Comparison of ENCODE assay signal across 8 mouse cellular contexts in the genomic region with DNA sequence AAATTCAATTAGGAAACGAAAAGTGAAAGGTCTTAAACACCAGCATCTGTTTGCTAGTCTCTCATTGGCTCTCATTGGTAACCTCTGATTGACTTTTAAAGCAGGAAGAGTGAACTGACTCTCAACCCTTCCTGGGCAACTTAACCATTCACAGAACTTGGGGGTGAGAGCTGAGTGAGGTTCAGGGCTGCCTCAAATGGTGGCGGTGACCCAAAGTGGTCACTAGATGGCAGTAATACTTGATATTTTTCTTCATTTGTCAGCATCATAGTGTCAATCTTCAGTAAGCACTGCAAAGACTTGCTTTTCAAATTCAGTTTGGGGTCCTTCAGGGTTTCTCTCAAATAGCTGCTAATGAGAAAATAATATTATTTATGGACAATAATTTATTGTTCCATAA.
A peak's percentile ranks its signal among the peaks of the same experiment; 100 is the strongest.
DNase-seq lines count a peak whose midpoint lies in the region; ATAC-seq and TF ChIP-seq lines count a peak whose summit lies in the region.
"Not testable (repeated sequence)": the region's sequence is repeated elsewhere in the genome, so short reads cannot be mapped to it uniquely, and the experiment has no call there.

No protein-coding gene starts in this region.

- peak; percentile 87 for ATAC-seq in CD4-positive, CD25-positive, alpha-beta regulatory T cell, adult 4 months
- peak; percentile 60; the same call in 1 of the 2 replicates for ATAC-seq in erythroblast, adult 5-6 weeks (replicated peaks; ENCODE audit: low FRiP score, poor library complexity, severe bottlenecking)
- not testable (repeated sequence) for ATAC-seq in limb, embryonic 11.5 days (ENCODE audit: insufficient number of reproducible peaks, low FRiP score, low TSS enrichment, low read depth)

- 13% methylated on average over 2 of the region's 2 CpGs for WGBS in bone marrow, adult 2 months
- WGBS in limb, embryonic 11.5 days: 30% methylated on average over 2 of the region's 2 CpGs

- not testable (repeated sequence) for H3K4me1 ChIP-seq in bone marrow, adult 2 months (ENCODE audit: control insufficient read depth, insufficient read depth, low read length); limb, embryonic 11.5 days (ENCODE audit: control insufficient read depth, insufficient read depth, low read length)

- H3K4me2 ChIP-seq in limb, embryonic 11.5 days (ENCODE audit: low read depth, severe bottlenecking): not testable (repeated sequence)

- not testable (repeated sequence) for H3K27ac ChIP-seq in bone marrow, adult 2 months (ENCODE audit: control insufficient read depth, insufficient read depth, low read depth, low read length, poor library complexity); limb, embryonic 11.5 days (replicated peaks; ENCODE audit: low read depth, low read length)

- not testable (repeated sequence) for H3K9me3 ChIP-seq in limb, embryonic 11.5 days (ENCODE audit: control insufficient read depth, low read length)

- not testable (repeated sequence) for H3K4me3 ChIP-seq in bone marrow, adult 2 months (replicated peaks; ENCODE audit: control insufficient read depth, low read depth, low read length); limb, embryonic 11.5 days (ENCODE audit: low read depth, low read length)

- not testable (repeated sequence) for H3K27me3 ChIP-seq in limb, embryonic 11.5 days (ENCODE audit: control insufficient read depth, insufficient read depth, low read length)

- not testable (repeated sequence) for H3K9ac ChIP-seq in limb, embryonic 11.5 days (ENCODE audit: low read length)

- 0 out of 2 replicates have a peak, but pooled peaks have one; percentile 19 for TF ChIP-seq CTCF in bone marrow, adult 2 months (IDR thresholded peaks at IDR 0.05; ENCODE audit: control insufficient read depth, insufficient read depth, low read length)

- H3K36me3 ChIP-seq in limb, embryonic 11.5 days (ENCODE audit: control insufficient read depth, insufficient read depth, low read length): not testable (repeated sequence)

- not testable (repeated sequence) for TF ChIP-seq POLR2A in bone marrow, adult 2 months (IDR thresholded peaks at IDR 0.05; ENCODE audit: borderline replicate concordance, control insufficient read depth, low read depth, low read length)

- DNase-seq in heart, adult 9 months (ENCODE audit: low spot score in 2 of 2): peak; percentile 11 to 38
- DNase-seq in kidney, postnatal 10 days: peak; percentile 60
- DNase-seq in limb, embryonic 11.5 days (ENCODE audit: low spot score): peak; percentile 26
- peak; percentile 33 to 43 for DNase-seq in natural killer cell, adult 2 months (ENCODE audit: low spot score in 2 of 2)
- DNase-seq in thymus, adult 18-20 months: peak; percentile 2 to 3

Comparison
In these comparisons a context has a peak if more than half of its experiments do, and no peak if none do; other contexts are left out.
1. DNase-seq: peak in every context shown above with its lines; median percentile 60 in kidney, postnatal 10 days; 38 in natural killer cell, adult 2 months; 26 in limb, embryonic 11.5 days; 24 in heart, adult 9 months; 2 in thymus, adult 18-20 months.